Mouse (Mus musculus) heart, postnatal 10 days (tissue): ENCODE results near the gene Dnajb14. TPM values are rescaled to one million over a fixed set of nuclear protein-coding genes. Genes with fewer than 3 reads are reported as not detected.

Experiments
- DNase-seq, 2 experiments: peaks; one replicate each; pipeline ENCODE4 v3.0.0; 2021
- intact Hi-C: fragments of 180-260 bp; cut with DNase I; formaldehyde crosslinking; loops from one replicate; pipeline ENCODE4 v1.15.1; 2025
- total RNA-seq, 2 experiments: library from RNA; stranded (reverse); gene quantifications; 2 replicates each; pipeline ENCODE4 v1.2.3; 2021

Dnajb14 gene
- total RNA-seq, 2 experiments from 2014 or later = 12.1 to 12.8 TPM

GRCm38 (mm10) chr3:137862600-137862999 lies 4.9 kb upstream of the Dnajb14 start:
- intact Hi-C loops = loop anchor here (10.0 kb wide), 1 partner anchor 662 kb away; the partner anchor contains the start of gene Eif4e
- no peak for DNase-seq

GRCm38 (mm10) chr3:137863330-137864123 lies 3.9 kb upstream of the Dnajb14 start:
- intact Hi-C loops = loop anchor here (1.0 to 10.0 kb wide), 3 partner anchors 55 to 661 kb away; partner anchors contain the start of genes Eif4e, Lamtor3 and Trmt10a
- no peak for DNase-seq

GRCm38 (mm10) chr3:137864124-137864987 lies 3.1 kb upstream of the Dnajb14 start, which contains the start of gene H2afz:
Gene H2afz (plus strand): TSS chr3:137864487.
- DNase-seq = peak; percentile 99
- intact Hi-C loops = loop anchor here (1.0 to 10.0 kb wide), 3 partner anchors 54 to 660 kb away; partner anchors contain the start of genes Eif4e, Lamtor3 and Trmt10a

GRCm38 (mm10) chr3:137864988-137865982 lies 2.2 kb upstream of the Dnajb14 start:
- intact Hi-C loops = loop anchor here (1.0 to 10.0 kb wide), 3 partner anchors 54 to 660 kb away; partner anchors contain the start of genes Eif4e, Lamtor3 and Trmt10a

GRCm38 (mm10) chr3:137867133-137867436 lies 390 bp upstream of the Dnajb14 start:
- no peak for DNase-seq

More at GRCm38 (mm10) chr3:137864988-137865982, 2.2 kb upstream of the Dnajb14 start:
- DNase-seq = peak; percentile 88 to 92

GRCm38 (mm10) chr3:137868094-137868913 lies 829 bp downstream of the Dnajb14 start:
- intact Hi-C loops = loop anchor here (10.0 kb wide), 1 partner anchor 656 kb away; the partner anchor contains the start of gene Eif4e
- DNase-seq = no peak

More at GRCm38 (mm10) chr3:137867133-137867436, 390 bp upstream of the Dnajb14 start:
- intact Hi-C loops = loop anchor here (2.0 to 10.0 kb wide), 2 partner anchors 122 to 658 kb away; partner anchors contain the start of gene Eif4e

GRCm38 (mm10) chr3:137869395-137869794 lies 1.9 kb downstream of the Dnajb14 start:
- no peak for DNase-seq
- intact Hi-C loops = loop anchor here (10.0 kb wide), 1 partner anchor 655 kb away; the partner anchor contains the start of gene Eif4e

GRCm38 (mm10) chr3:137879313-137879712 lies 11.8 kb downstream of the Dnajb14 start:
- intact Hi-C loops = no loop called here

GRCm38 (mm10) chr3:137880109-137880748 lies 12.8 kb downstream of the Dnajb14 start:
- intact Hi-C loops = no loop called here
- DNase-seq = no peak

More at GRCm38 (mm10) chr3:137879313-137879712, 11.8 kb downstream of the Dnajb14 start:
- DNase-seq = no peak

- DNase-seq = no peak
- intact Hi-C loops = no loop called here
Observed at GRCm38 (mm10) chr3:137881093-137881492, 13.6 kb downstream of the Dnajb14 start.

- intact Hi-C loops = no loop called here
Observed at GRCm38 (mm10) chr3:137887961-137888360, 20.5 kb downstream of the Dnajb14 start.

GRCm38 (mm10) chr3:137891089-137891488 lies 23.6 kb downstream of the Dnajb14 start:
- peak in 1 of 2 experiments; percentile 9 for DNase-seq
- intact Hi-C loops = no loop called here

More at GRCm38 (mm10) chr3:137887961-137888360, 20.5 kb downstream of the Dnajb14 start:
- no peak for DNase-seq

GRCm38 (mm10) chr3:137892118-137892517 lies 24.6 kb downstream of the Dnajb14 start:
- no peak for DNase-seq
- intact Hi-C loops = no loop called here

- DNase-seq = no peak
- intact Hi-C loops = no loop called here
Observed at GRCm38 (mm10) chr3:137893789-137894188, 26.3 kb downstream of the Dnajb14 start.

GRCm38 (mm10) chr3:137895196-137895595 lies 27.7 kb downstream of the Dnajb14 start:
- no peak for DNase-seq
- intact Hi-C loops = no loop called here

- DNase-seq = no peak
- intact Hi-C loops = no loop called here
Observed at GRCm38 (mm10) chr3:137896386-137896785, 28.9 kb downstream of the Dnajb14 start.

- intact Hi-C loops = no loop called here
- DNase-seq = no peak
Observed at GRCm38 (mm10) chr3:137896867-137897266, 29.4 kb downstream of the Dnajb14 start.

GRCm38 (mm10) chr3:137897685-137898084 lies 30.2 kb downstream of the Dnajb14 start:
- DNase-seq = no peak
- intact Hi-C loops = no loop called here
